Mouse (Mus musculus): ENCODE data around the gene Matn3. TPM values are rescaled to one million over a fixed set of nuclear protein-coding genes. Genes with fewer than 3 reads are reported as not detected.

Gene Matn3
- total and polyA plus RNA-seq, 2 experiments: not detected

GRCm38 (mm10) chr12:8954161-8954561 lies 6.4 kb downstream of the Matn3 start:
- TF ChIP-seq POLR2A (IDR thresholded peaks at IDR 0.05; ENCODE audit: extremely low read depth, insufficient read depth, low read length) (no peak), CTCF (IDR thresholded peaks at IDR 0.05; ENCODE audit: low read depth, low read length) (no peak)
- 58% methylated on average over 9 of the region's 9 CpGs for WGBS
- no peaks in the 10 kb centered on the region for H3K4me1 ChIP-seq (ENCODE audit: control insufficient read depth, insufficient read depth, low read length)
- no peaks in the 10 kb centered on the region for H3K27me3 ChIP-seq (ENCODE audit: control insufficient read depth, insufficient read depth, low read length)
- no peak overlapping the region for H3K4me3 ChIP-seq (ENCODE audit: insufficient read depth, low read depth, low read length)
- no peak overlapping the region for H3K9ac ChIP-seq (ENCODE audit: low read depth, low read length)
- no peaks in the 10 kb centered on the region for H3K36me3 ChIP-seq (ENCODE audit: control insufficient read depth, insufficient read depth, low read length)
- no peak overlapping the region for H3K27ac ChIP-seq (replicated peaks; ENCODE audit: insufficient read depth, low read depth, low read length)
- no peaks in the 10 kb centered on the region for H3K79me2 ChIP-seq (ENCODE audit: control insufficient read depth, insufficient read depth, low read length)
- DNase-seq (ENCODE audit: extremely low read depth, low read depth, low spot score): no peak

GRCm38 (mm10) chr12:8961607-8962316 lies 14.0 kb downstream of the Matn3 start:
- no peaks in the 10 kb centered on the region for H3K79me2 ChIP-seq (ENCODE audit: control insufficient read depth, insufficient read depth, low read length)
- H3K36me3 ChIP-seq (ENCODE audit: control insufficient read depth, insufficient read depth, low read length): no peaks in the 10 kb centered on the region
- no peak overlapping the region for H3K4me3 ChIP-seq (ENCODE audit: insufficient read depth, low read depth, low read length)
- no peak for TF ChIP-seq POLR2A (IDR thresholded peaks at IDR 0.05; ENCODE audit: extremely low read depth, insufficient read depth, low read length)
- no peak overlapping the region for H3K27ac ChIP-seq (replicated peaks; ENCODE audit: insufficient read depth, low read depth, low read length)
- DNase-seq (ENCODE audit: extremely low read depth, low read depth, low spot score): no peak
- H3K4me1 ChIP-seq (ENCODE audit: control insufficient read depth, insufficient read depth, low read length): no peaks in the 10 kb centered on the region
- no peak overlapping the region for H3K9ac ChIP-seq (ENCODE audit: low read depth, low read length)
- 85% methylated on average over 9 of the region's 9 CpGs for WGBS
- H3K27me3 ChIP-seq (ENCODE audit: control insufficient read depth, insufficient read depth, low read length): no peaks in the 10 kb centered on the region

GRCm38 (mm10) chr12:8969828-8970227 lies 22.1 kb downstream of the Matn3 start:
- no peaks in the 10 kb centered on the region for H3K36me3 ChIP-seq (ENCODE audit: control insufficient read depth, insufficient read depth, low read length)
- peaks cover 3% of the 10 kb centered on the region; the same call in 1 of the 2 replicates for H3K4me1 ChIP-seq (ENCODE audit: control insufficient read depth, insufficient read depth, low read length)
- no peak for DNase-seq (ENCODE audit: extremely low read depth, low read depth, low spot score)
- no peaks in the 10 kb centered on the region for H3K27me3 ChIP-seq (ENCODE audit: control insufficient read depth, insufficient read depth, low read length)
- 44% methylated on average over 9 of the region's 9 CpGs for WGBS
- TF ChIP-seq POLR2A (IDR thresholded peaks at IDR 0.05; ENCODE audit: extremely low read depth, insufficient read depth, low read length): no peak
- no peak for TF ChIP-seq CTCF (IDR thresholded peaks at IDR 0.05; ENCODE audit: low read depth, low read length)
- H3K27ac ChIP-seq (replicated peaks; ENCODE audit: insufficient read depth, low read depth, low read length): no peak overlapping the region
- no peak overlapping the region for H3K9ac ChIP-seq (ENCODE audit: low read depth, low read length)
- H3K4me3 ChIP-seq (ENCODE audit: insufficient read depth, low read depth, low read length): no peak overlapping the region
- H3K79me2 ChIP-seq (ENCODE audit: control insufficient read depth, insufficient read depth, low read length): no peaks in the 10 kb centered on the region

GRCm38 (mm10) chr12:8973820-8974465 lies 26.2 kb downstream of the Matn3 start, which contains the start of gene Wdr35:
Wdr35 (plus strand) TSS chr12:8973892.
- Histone ChIP-seq H3K36me3 (ENCODE audit: control insufficient read depth, insufficient read depth, low read length) (peaks cover 3% of the 10 kb centered on the region; the same call in 1 of the 2 replicates), H3K9ac (ENCODE audit: low read depth, low read length) (peak within 1 kb of the TSS; percentile 59), H3K4me1 (ENCODE audit: control insufficient read depth, insufficient read depth, low read length) (peaks cover 3% of the 10 kb centered on the region; the same call in 1 of the 2 replicates), H3K79me2 (ENCODE audit: control insufficient read depth, insufficient read depth, low read length) (no peaks in the 10 kb centered on the region), H3K4me3 (ENCODE audit: insufficient read depth, low read depth, low read length) (peak within 1 kb of the TSS; percentile 63), H3K27ac (replicated peaks; ENCODE audit: insufficient read depth, low read depth, low read length) (no peak within 1 kb of the TSS), H3K27me3 (ENCODE audit: control insufficient read depth, insufficient read depth, low read length) (no peaks in the 10 kb centered on the region)
- peak; percentile 73 for DNase-seq (ENCODE audit: extremely low read depth, low read depth, low spot score)
- WGBS: under 1% methylated on average over 45 of the region's 45 CpGs
- no peak for TF ChIP-seq CTCF (IDR thresholded peaks at IDR 0.05; ENCODE audit: low read depth, low read length)
- 0 out of 2 replicates have a peak, but pooled peaks have one; percentile 29 for TF ChIP-seq POLR2A (IDR thresholded peaks at IDR 0.05; ENCODE audit: extremely low read depth, insufficient read depth, low read length)

- DNase-seq (ENCODE audit: extremely low read depth, low read depth, low spot score): no peak
- Histone ChIP-seq H3K9ac (ENCODE audit: low read depth, low read length) (no peak overlapping the region), H3K79me2 (ENCODE audit: control insufficient read depth, insufficient read depth, low read length) (no peaks in the 10 kb centered on the region), H3K4me3 (ENCODE audit: insufficient read depth, low read depth, low read length) (no peak overlapping the region), H3K27ac (replicated peaks; ENCODE audit: insufficient read depth, low read depth, low read length) (no peak overlapping the region), H3K4me1 (ENCODE audit: control insufficient read depth, insufficient read depth, low read length) (peaks cover 3% of the 10 kb centered on the region; the same call in 1 of the 2 replicates), H3K36me3 (ENCODE audit: control insufficient read depth, insufficient read depth, low read length) (peaks cover 4% of the 10 kb centered on the region; the same call in 1 of the 2 replicates), H3K27me3 (ENCODE audit: control insufficient read depth, insufficient read depth, low read length) (no peaks in the 10 kb centered on the region)
- TF ChIP-seq POLR2A (IDR thresholded peaks at IDR 0.05; ENCODE audit: extremely low read depth, insufficient read depth, low read length) (no peak), CTCF (IDR thresholded peaks at IDR 0.05; ENCODE audit: low read depth, low read length) (no peak)
- 89% methylated on average over 3 of the region's 3 CpGs for WGBS
Observed at GRCm38 (mm10) chr12:8975076-8975475, 27.3 kb downstream of the Matn3 start.

GRCm38 (mm10) chr12:8993231-8993630 lies 45.5 kb downstream of the Matn3 start:
- DNase-seq (ENCODE audit: extremely low read depth, low read depth, low spot score): no peak
- H3K27ac ChIP-seq (replicated peaks; ENCODE audit: insufficient read depth, low read depth, low read length): no peak overlapping the region
- TF ChIP-seq POLR2A (IDR thresholded peaks at IDR 0.05; ENCODE audit: extremely low read depth, insufficient read depth, low read length): no peak
- TF ChIP-seq CTCF (IDR thresholded peaks at IDR 0.05; ENCODE audit: low read depth, low read length): no peak
- no peaks in the 10 kb centered on the region for H3K27me3 ChIP-seq (ENCODE audit: control insufficient read depth, insufficient read depth, low read length)
- no peak overlapping the region for H3K4me3 ChIP-seq (ENCODE audit: insufficient read depth, low read depth, low read length)
- no peaks in the 10 kb centered on the region for H3K36me3 ChIP-seq (ENCODE audit: control insufficient read depth, insufficient read depth, low read length)
- no peaks in the 10 kb centered on the region for H3K4me1 ChIP-seq (ENCODE audit: control insufficient read depth, insufficient read depth, low read length)
- no peak overlapping the region for H3K9ac ChIP-seq (ENCODE audit: low read depth, low read length)
- 67% methylated on average over 8 of the region's 8 CpGs for WGBS
- no peaks in the 10 kb centered on the region for H3K79me2 ChIP-seq (ENCODE audit: control insufficient read depth, insufficient read depth, low read length)

Data from liver, adult 2 months (tissue).